Mouse (Mus musculus): ENCODE data around the gene Epha3. TPM values are rescaled to one million over a fixed set of nuclear protein-coding genes. Genes with fewer than 3 reads are reported as not detected.

Epha3 gene
- polyA plus RNA-seq, 1 experiment from 2014 or later = 19.5 TPM

DNA sequence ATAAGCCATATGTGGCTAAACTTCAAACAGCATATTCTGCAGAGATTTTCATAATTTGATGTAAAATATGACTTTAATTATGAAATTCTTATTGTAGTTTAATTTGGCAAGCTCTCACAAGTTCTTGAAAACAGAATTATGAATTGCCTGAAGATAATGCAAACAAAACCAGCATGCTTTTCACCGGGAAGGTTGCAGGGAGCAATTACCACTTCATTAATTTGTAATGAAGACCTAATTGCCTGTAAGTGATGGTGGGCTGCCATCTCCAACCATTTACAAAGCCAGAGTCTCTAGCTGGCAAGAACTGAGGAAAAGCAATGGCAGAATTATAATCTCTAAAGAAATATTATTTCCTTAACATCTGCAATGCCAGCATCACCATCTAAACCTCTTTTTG, 86.2 kb downstream of the Epha3 start:
- Histone ChIP-seq H3K27me3 (ENCODE audit: control insufficient read depth, insufficient read depth, low read length) (no peaks in the 10 kb centered on the region), H3K9ac (replicated peaks; ENCODE audit: low read depth, low read length) (no peak overlapping the region), H3K36me3 (ENCODE audit: control insufficient read depth, insufficient read depth, low read length) (no peaks in the 10 kb centered on the region), H3K4me2 (replicated peaks; ENCODE audit: low read depth, low read length) (no peak overlapping the region), H3K27ac (ENCODE audit: low read length) (no peak overlapping the region), H3K4me1 (ENCODE audit: control insufficient read depth, insufficient read depth, low read length) (0 out of 2 replicates have a peak, but pooled peaks cover 3% of the 10 kb centered on the region), H3K4me3 (ENCODE audit: low read depth, low read length) (no peak overlapping the region), H3K9me3 (ENCODE audit: control insufficient read depth, low read depth, low read length) (no peaks in the 10 kb centered on the region)
- WGBS = 51% methylated on average over 1 of the region's 1 CpGs
- ATAC-seq (ENCODE audit: insufficient number of reproducible peaks, insufficient read depth, low FRiP score, low read depth) = no peak

- no peak for ATAC-seq (ENCODE audit: insufficient number of reproducible peaks, insufficient read depth, low FRiP score, low read depth)
- H3K36me3 ChIP-seq (ENCODE audit: control insufficient read depth, insufficient read depth, low read length) = no peaks in the 10 kb centered on the region
- H3K4me1 ChIP-seq (ENCODE audit: control insufficient read depth, insufficient read depth, low read length) = no peaks in the 10 kb centered on the region
- H3K4me3 ChIP-seq (ENCODE audit: low read depth, low read length) = no peak overlapping the region
- WGBS = 95% methylated on average over 3 of the region's 3 CpGs
- H3K27ac ChIP-seq (ENCODE audit: low read length) = no peak overlapping the region
- H3K9me3 ChIP-seq (ENCODE audit: control insufficient read depth, low read depth, low read length) = no peaks in the 10 kb centered on the region
- no peak overlapping the region for H3K4me2 ChIP-seq (replicated peaks; ENCODE audit: low read depth, low read length)
- H3K9ac ChIP-seq (replicated peaks; ENCODE audit: low read depth, low read length) = no peak overlapping the region
- no peaks in the 10 kb centered on the region for H3K27me3 ChIP-seq (ENCODE audit: control insufficient read depth, insufficient read depth, low read length)
These were observed 91.4 kb downstream of the Epha3 start for GRCm38 (mm10) chr16:63772566-63772965.

DNA sequence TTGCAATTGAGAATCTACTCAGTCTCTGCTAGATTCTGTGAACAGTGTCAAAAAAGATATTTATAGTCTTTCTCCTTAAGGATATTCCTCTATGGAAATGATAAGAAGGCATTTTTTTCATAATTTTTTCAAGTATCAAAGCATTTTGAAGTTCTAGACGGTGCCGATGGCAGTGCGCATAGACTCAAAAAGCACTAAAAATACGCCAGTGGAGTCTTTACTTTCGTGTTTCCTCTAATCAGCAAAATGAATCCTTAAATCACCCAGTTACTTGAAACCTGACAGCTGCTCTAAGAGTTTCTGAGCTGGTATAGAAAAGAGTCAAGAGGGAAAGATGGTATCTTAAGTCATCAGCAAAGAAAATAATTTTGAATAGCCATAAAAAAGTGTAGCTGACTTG, 96.4 kb downstream of the Epha3 start:
- H3K9me3 ChIP-seq (ENCODE audit: control insufficient read depth, low read depth, low read length) = no peaks in the 10 kb centered on the region
- H3K27ac ChIP-seq (ENCODE audit: low read length) = no peak overlapping the region
- no peak for ATAC-seq (ENCODE audit: insufficient number of reproducible peaks, insufficient read depth, low FRiP score, low read depth)
- no peak overlapping the region for H3K4me3 ChIP-seq (ENCODE audit: low read depth, low read length)
- no peaks in the 10 kb centered on the region for H3K4me1 ChIP-seq (ENCODE audit: control insufficient read depth, insufficient read depth, low read length)
- H3K27me3 ChIP-seq (ENCODE audit: control insufficient read depth, insufficient read depth, low read length) = no peaks in the 10 kb centered on the region
- H3K9ac ChIP-seq (replicated peaks; ENCODE audit: low read depth, low read length) = no peak overlapping the region
- H3K36me3 ChIP-seq (ENCODE audit: control insufficient read depth, insufficient read depth, low read length) = no peaks in the 10 kb centered on the region
- no peak overlapping the region for H3K4me2 ChIP-seq (replicated peaks; ENCODE audit: low read depth, low read length)
- 70% methylated on average over 5 of the region's 5 CpGs for WGBS

DNA sequence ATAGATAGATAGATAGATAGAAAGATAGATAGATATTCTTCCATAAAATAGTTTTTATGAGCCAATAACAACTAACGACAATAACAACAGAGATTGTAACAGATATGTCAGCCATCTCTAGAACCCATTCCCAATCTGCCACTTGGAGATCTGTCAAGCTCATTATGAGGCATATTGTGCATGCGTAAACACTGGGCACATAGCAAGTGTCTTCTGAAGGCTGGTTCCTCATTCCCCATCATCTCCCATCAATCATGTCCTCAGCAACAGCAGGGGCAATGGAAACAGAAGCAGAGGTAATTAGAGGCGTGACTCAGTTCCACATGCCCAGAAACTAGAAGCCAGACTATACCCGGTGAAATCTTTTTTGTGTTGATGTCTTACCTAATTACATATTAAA, 102.8 kb downstream of the Epha3 start:
- Histone ChIP-seq H3K4me1 (ENCODE audit: control insufficient read depth, insufficient read depth, low read length) (no peaks in the 10 kb centered on the region), H3K27me3 (ENCODE audit: control insufficient read depth, insufficient read depth, low read length) (no peaks in the 10 kb centered on the region), H3K4me3 (ENCODE audit: low read depth, low read length) (no peak overlapping the region), H3K4me2 (replicated peaks; ENCODE audit: low read depth, low read length) (no peak overlapping the region), H3K36me3 (ENCODE audit: control insufficient read depth, insufficient read depth, low read length) (no peaks in the 10 kb centered on the region), H3K9me3 (ENCODE audit: control insufficient read depth, low read depth, low read length) (no peaks in the 10 kb centered on the region), H3K9ac (replicated peaks; ENCODE audit: low read depth, low read length) (no peak overlapping the region), H3K27ac (ENCODE audit: low read length) (no peak overlapping the region)
- WGBS = 85% methylated on average over 4 of the region's 4 CpGs
- ATAC-seq (ENCODE audit: insufficient number of reproducible peaks, insufficient read depth, low FRiP score, low read depth) = no peak

- Histone ChIP-seq H3K36me3 (ENCODE audit: control insufficient read depth, insufficient read depth, low read length) (no peaks in the 10 kb centered on the region), H3K27ac (ENCODE audit: low read length) (no peak overlapping the region), H3K4me1 (ENCODE audit: control insufficient read depth, insufficient read depth, low read length) (no peaks in the 10 kb centered on the region), H3K4me3 (ENCODE audit: low read depth, low read length) (no peak overlapping the region), H3K9ac (replicated peaks; ENCODE audit: low read depth, low read length) (no peak overlapping the region), H3K4me2 (replicated peaks; ENCODE audit: low read depth, low read length) (no peak overlapping the region), H3K27me3 (ENCODE audit: control insufficient read depth, insufficient read depth, low read length) (no peaks in the 10 kb centered on the region), H3K9me3 (ENCODE audit: control insufficient read depth, low read depth, low read length) (no peaks in the 10 kb centered on the region)
- no peak for ATAC-seq (ENCODE audit: insufficient number of reproducible peaks, insufficient read depth, low FRiP score, low read depth)
- WGBS = 38% methylated on average over 2 of the region's 2 CpGs
These were observed 103.9 kb downstream of the Epha3 start for GRCm38 (mm10) chr16:63760112-63760511.

- H3K36me3 ChIP-seq (ENCODE audit: control insufficient read depth, insufficient read depth, low read length) = no peaks in the 10 kb centered on the region
- no peak overlapping the region for H3K9ac ChIP-seq (replicated peaks; ENCODE audit: low read depth, low read length)
- no peak overlapping the region for H3K4me3 ChIP-seq (ENCODE audit: low read depth, low read length)
- no peak for ATAC-seq (ENCODE audit: insufficient number of reproducible peaks, insufficient read depth, low FRiP score, low read depth)
- H3K27ac ChIP-seq (ENCODE audit: low read length) = no peak overlapping the region
- 27% methylated on average over 3 of the region's 3 CpGs for WGBS
- no peaks in the 10 kb centered on the region for H3K4me1 ChIP-seq (ENCODE audit: control insufficient read depth, insufficient read depth, low read length)
- H3K4me2 ChIP-seq (replicated peaks; ENCODE audit: low read depth, low read length) = no peak overlapping the region
- H3K9me3 ChIP-seq (ENCODE audit: control insufficient read depth, low read depth, low read length) = no peaks in the 10 kb centered on the region
- no peaks in the 10 kb centered on the region for H3K27me3 ChIP-seq (ENCODE audit: control insufficient read depth, insufficient read depth, low read length)
These were observed 110.9 kb downstream of the Epha3 start for GRCm38 (mm10) chr16:63753052-63753451.

GRCm38 (mm10) chr16:63747817-63748216, 116.2 kb downstream of the Epha3 start:
- Histone ChIP-seq H3K27me3 (ENCODE audit: control insufficient read depth, insufficient read depth, low read length) (no peaks in the 10 kb centered on the region), H3K9ac (replicated peaks; ENCODE audit: low read depth, low read length) (no peak overlapping the region), H3K4me2 (replicated peaks; ENCODE audit: low read depth, low read length) (no peak overlapping the region), H3K9me3 (ENCODE audit: control insufficient read depth, low read depth, low read length) (no peaks in the 10 kb centered on the region), H3K4me1 (ENCODE audit: control insufficient read depth, insufficient read depth, low read length) (no peaks in the 10 kb centered on the region), H3K4me3 (ENCODE audit: low read depth, low read length) (no peak overlapping the region), H3K27ac (ENCODE audit: low read length) (no peak overlapping the region), H3K36me3 (ENCODE audit: control insufficient read depth, insufficient read depth, low read length) (no peaks in the 10 kb centered on the region)
- WGBS = 44% methylated on average over 2 of the region's 2 CpGs
- ATAC-seq (ENCODE audit: insufficient number of reproducible peaks, insufficient read depth, low FRiP score, low read depth) = no peak

DNA sequence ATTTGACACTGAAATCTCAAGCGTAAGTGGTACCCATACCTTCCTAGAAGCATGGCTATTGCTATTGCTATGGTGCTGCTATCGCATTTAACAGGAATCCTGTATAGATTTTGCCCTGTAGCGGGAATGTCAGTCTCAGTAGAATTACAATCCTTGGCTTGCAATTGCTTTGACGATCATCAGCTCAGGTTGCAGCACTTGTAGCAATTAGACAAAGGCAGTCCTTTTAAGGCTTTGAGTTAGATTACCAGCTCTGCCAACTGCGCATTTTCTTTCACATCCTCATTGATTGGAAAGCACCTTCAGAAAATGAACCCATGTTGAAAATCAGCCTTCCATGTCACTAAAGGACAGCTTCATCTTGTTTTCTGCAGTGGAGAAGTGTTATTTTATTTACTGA, 118.5 kb downstream of the Epha3 start:
- Histone ChIP-seq H3K9ac (replicated peaks; ENCODE audit: low read depth, low read length) (no peak overlapping the region), H3K4me2 (replicated peaks; ENCODE audit: low read depth, low read length) (no peak overlapping the region), H3K4me3 (ENCODE audit: low read depth, low read length) (no peak overlapping the region), H3K4me1 (ENCODE audit: control insufficient read depth, insufficient read depth, low read length) (no peaks in the 10 kb centered on the region), H3K36me3 (ENCODE audit: control insufficient read depth, insufficient read depth, low read length) (no peaks in the 10 kb centered on the region), H3K27me3 (ENCODE audit: control insufficient read depth, insufficient read depth, low read length) (no peaks in the 10 kb centered on the region), H3K27ac (ENCODE audit: low read length) (no peak overlapping the region), H3K9me3 (ENCODE audit: control insufficient read depth, low read depth, low read length) (no peaks in the 10 kb centered on the region)
- ATAC-seq (ENCODE audit: insufficient number of reproducible peaks, insufficient read depth, low FRiP score, low read depth) = no peak
- 83% methylated on average over 5 of the region's 5 CpGs for WGBS

- ATAC-seq (ENCODE audit: insufficient number of reproducible peaks, insufficient read depth, low FRiP score, low read depth) = no peak
- 65% methylated on average over 9 of the region's 9 CpGs for WGBS
- H3K4me2 ChIP-seq (replicated peaks; ENCODE audit: low read depth, low read length) = no peak overlapping the region
- no peaks in the 10 kb centered on the region for H3K9me3 ChIP-seq (ENCODE audit: control insufficient read depth, low read depth, low read length)
- no peaks in the 10 kb centered on the region for H3K27me3 ChIP-seq (ENCODE audit: control insufficient read depth, insufficient read depth, low read length)
- H3K4me3 ChIP-seq (ENCODE audit: low read depth, low read length) = no peak overlapping the region
- H3K27ac ChIP-seq (ENCODE audit: low read length) = no peak overlapping the region
- no peak overlapping the region for H3K9ac ChIP-seq (replicated peaks; ENCODE audit: low read depth, low read length)
- no peaks in the 10 kb centered on the region for H3K4me1 ChIP-seq (ENCODE audit: control insufficient read depth, insufficient read depth, low read length)
- H3K36me3 ChIP-seq (ENCODE audit: control insufficient read depth, insufficient read depth, low read length) = no peaks in the 10 kb centered on the region
These were observed 120.6 kb downstream of the Epha3 start for GRCm38 (mm10) chr16:63743208-63743854.
